Mouse (Mus musculus): ENCODE data around the gene Gm3250. TPM values are rescaled to one million over a fixed set of nuclear protein-coding genes. Genes with fewer than 3 reads are reported as not detected.
"Not testable (repeated sequence)": the region's sequence is repeated elsewhere in the genome, so short reads cannot be mapped to it uniquely, and the experiment has no call there.

Gene Gm3250
- polyA plus RNA-seq, 1 experiment from 2014 or later, result not detected

- not testable (repeated sequence) for H3K9me3 ChIP-seq; H3K27me3 ChIP-seq (replicated peaks); H3K4me3 ChIP-seq; ATAC-seq (ENCODE audit: extremely low read depth, insufficient number of reproducible peaks, low FRiP score, low TSS enrichment); H3K4me2 ChIP-seq; H3K4me1 ChIP-seq; H3K36me3 ChIP-seq; H3K9ac ChIP-seq; H3K27ac ChIP-seq (replicated peaks)
- 53% methylated on average over 1 of the region's 1 CpGs for WGBS
Observed at GRCm38 (mm10) chr10:77750686-77751085, 31.7 kb downstream of the Gm3250 start.

- H3K4me1 ChIP-seq; ATAC-seq (ENCODE audit: extremely low read depth, insufficient number of reproducible peaks, low FRiP score, low TSS enrichment); H3K4me3 ChIP-seq; H3K27me3 ChIP-seq (replicated peaks); H3K27ac ChIP-seq (replicated peaks); H3K9ac ChIP-seq; H3K36me3 ChIP-seq; H3K9me3 ChIP-seq; H3K4me2 ChIP-seq: not testable (repeated sequence)
- WGBS, result 49% methylated on average over 5 of the region's 5 CpGs
Observed at GRCm38 (mm10) chr10:77741924-77742688, 40.2 kb downstream of the Gm3250 start, which contains the start of gene Gm18596. Gene Gm18596 (minus strand): TSS chr10:77742638.

GRCm38 (mm10) chr10:77738929-77739328 lies 43.4 kb downstream of the Gm3250 start:
- Histone ChIP-seq H3K36me3 (no peaks in the 10 kb centered on the region), H3K4me2 (no peak overlapping the region), H3K4me3 (no peak overlapping the region), H3K9ac (no peak overlapping the region), H3K27ac (replicated peaks) (no peak overlapping the region), H3K9me3 (peaks cover 11% of the 10 kb centered on the region), H3K27me3 (replicated peaks) (no peaks in the 10 kb centered on the region), H3K4me1 (no peaks in the 10 kb centered on the region)
- ATAC-seq (ENCODE audit: extremely low read depth, insufficient number of reproducible peaks, low FRiP score, low TSS enrichment), result no peak
- WGBS, result 77% methylated on average over 4 of the region's 4 CpGs

GRCm38 (mm10) chr10:77735928-77736327 lies 46.4 kb downstream of the Gm3250 start:
- Histone ChIP-seq H3K4me1 (no peaks in the 10 kb centered on the region), H3K9ac (no peak overlapping the region), H3K36me3 (no peaks in the 10 kb centered on the region), H3K9me3 (peaks cover 13% of the 10 kb centered on the region), H3K27ac (replicated peaks) (no peak overlapping the region), H3K4me3 (no peak overlapping the region), H3K27me3 (replicated peaks) (no peaks in the 10 kb centered on the region), H3K4me2 (no peak overlapping the region)
- ATAC-seq (ENCODE audit: extremely low read depth, insufficient number of reproducible peaks, low FRiP score, low TSS enrichment), result no peak
- 86% methylated on average over 1 of the region's 1 CpGs for WGBS

Other genes with a start within 250 kb of the Gm3250 start
- gene Pttg1ip, start 200.8 kb downstream of the Gm3250 start, polyA plus RNA-seq (2015; fragmentation: Nextera tagmentation; extraction: Ambion mirVana), result 103 and 110 TPM in 2 replicates
- 171 and 186 TPM in 2 replicates for gene Sumo3, start 176.4 kb downstream of the Gm3250 start, polyA plus RNA-seq (2015; fragmentation: Nextera tagmentation; extraction: Ambion mirVana)
- 2.8 TPM in 1 of 2 replicates, not detected in the other for gene Gm49325, start 176.3 kb downstream of the Gm3250 start, polyA plus RNA-seq (2015; fragmentation: Nextera tagmentation; extraction: Ambion mirVana)
- gene Ube2g2, start 160.3 kb downstream of the Gm3250 start, polyA plus RNA-seq (2015; fragmentation: Nextera tagmentation; extraction: Ambion mirVana), result 78.6 and 81.9 TPM in 2 replicates
- 0.07 TPM in 1 of 2 replicates, not detected in the other for gene Tspear, start 96.0 kb downstream of the Gm3250 start, polyA plus RNA-seq (2015; fragmentation: Nextera tagmentation; extraction: Ambion mirVana)
- not detected in 2 replicates for gene Gm19402, start 91.8 kb downstream of the Gm3250 start, polyA plus RNA-seq (2015; fragmentation: Nextera tagmentation; extraction: Ambion mirVana)
- gene Gm9508, start 85.3 kb downstream of the Gm3250 start, polyA plus RNA-seq (2015; fragmentation: Nextera tagmentation; extraction: Ambion mirVana), result not detected in 2 replicates
- not detected in 2 replicates for gene Gm10272, start 75.9 kb downstream of the Gm3250 start, polyA plus RNA-seq (2015; fragmentation: Nextera tagmentation; extraction: Ambion mirVana)
- gene Gm10024, start 71.1 kb downstream of the Gm3250 start, polyA plus RNA-seq (2015; fragmentation: Nextera tagmentation; extraction: Ambion mirVana), result not detected in 2 replicates
- not detected in 2 replicates for gene Gm10142, start 66.7 kb downstream of the Gm3250 start, polyA plus RNA-seq (2015; fragmentation: Nextera tagmentation; extraction: Ambion mirVana)
- gene Krtap12-1, start 61.9 kb downstream of the Gm3250 start, polyA plus RNA-seq (2015; fragmentation: Nextera tagmentation; extraction: Ambion mirVana), result not detected in 2 replicates
- not detected in 2 replicates for gene Gm10100, start 56.1 kb downstream of the Gm3250 start, polyA plus RNA-seq (2015; fragmentation: Nextera tagmentation; extraction: Ambion mirVana)
- gene Gm18596, start 39.9 kb downstream of the Gm3250 start, polyA plus RNA-seq (2015; fragmentation: Nextera tagmentation; extraction: Ambion mirVana), result not detected in 2 replicates
- gene Gm9736, start 31.2 kb downstream of the Gm3250 start, polyA plus RNA-seq (2015; fragmentation: Nextera tagmentation; extraction: Ambion mirVana), result not detected in 2 replicates
- not detected in 2 replicates for gene Gm3233, start 22.9 kb downstream of the Gm3250 start, polyA plus RNA-seq (2015; fragmentation: Nextera tagmentation; extraction: Ambion mirVana)
- gene Gm3238, start 11.2 kb downstream of the Gm3250 start, polyA plus RNA-seq (2015; fragmentation: Nextera tagmentation; extraction: Ambion mirVana), result not detected in 2 replicates
- not detected in 2 replicates for gene Gm7138, start 5.6 kb downstream of the Gm3250 start, polyA plus RNA-seq (2015; fragmentation: Nextera tagmentation; extraction: Ambion mirVana)
- gene Gm7137, start 5.7 kb upstream of the Gm3250 start, polyA plus RNA-seq (2015; fragmentation: Nextera tagmentation; extraction: Ambion mirVana), result not detected in 2 replicates
- not detected in 2 replicates for gene Gm9639, start 12.5 kb upstream of the Gm3250 start, polyA plus RNA-seq (2015; fragmentation: Nextera tagmentation; extraction: Ambion mirVana)
- not detected in 2 replicates for gene Gm19668, start 16.6 kb upstream of the Gm3250 start, polyA plus RNA-seq (2015; fragmentation: Nextera tagmentation; extraction: Ambion mirVana)
- not detected in 2 replicates for gene Gm9507, start 29.3 kb upstream of the Gm3250 start, polyA plus RNA-seq (2015; fragmentation: Nextera tagmentation; extraction: Ambion mirVana)
- not detected in 2 replicates for gene Gm2696, start 32.1 kb upstream of the Gm3250 start, polyA plus RNA-seq (2015; fragmentation: Nextera tagmentation; extraction: Ambion mirVana)
- gene Krtap10-4, start 44.6 kb upstream of the Gm3250 start, polyA plus RNA-seq (2015; fragmentation: Nextera tagmentation; extraction: Ambion mirVana), result not detected in 2 replicates
- gene Krtap10-10, start 53.4 kb upstream of the Gm3250 start, polyA plus RNA-seq (2015; fragmentation: Nextera tagmentation; extraction: Ambion mirVana), result not detected in 2 replicates
- not detected in 2 replicates for gene Gm36176, start 64.3 kb upstream of the Gm3250 start, polyA plus RNA-seq (2015; fragmentation: Nextera tagmentation; extraction: Ambion mirVana)
- not detected in 2 replicates for gene Gm10318, start 70.3 kb upstream of the Gm3250 start, polyA plus RNA-seq (2015; fragmentation: Nextera tagmentation; extraction: Ambion mirVana)
- gene Gm3285, start 79.4 kb upstream of the Gm3250 start, polyA plus RNA-seq (2015; fragmentation: Nextera tagmentation; extraction: Ambion mirVana), result not detected in 2 replicates
- gene Lrrc3, start 120.0 kb upstream of the Gm3250 start, polyA plus RNA-seq (2015; fragmentation: Nextera tagmentation; extraction: Ambion mirVana), result 1.8 and 2.0 TPM in 2 replicates
- gene Trpm2, start 188.0 kb upstream of the Gm3250 start, polyA plus RNA-seq (2015; fragmentation: Nextera tagmentation; extraction: Ambion mirVana), result 0.19 and 0.23 TPM in 2 replicates
- 16.3 and 18.0 TPM in 2 replicates for gene 1810043G02Rik, start 196.0 kb upstream of the Gm3250 start, polyA plus RNA-seq (2015; fragmentation: Nextera tagmentation; extraction: Ambion mirVana)
- 190 and 214 TPM in 2 replicates for gene Pfkl, start 227.5 kb upstream of the Gm3250 start, polyA plus RNA-seq (2015; fragmentation: Nextera tagmentation; extraction: Ambion mirVana)